Mouse (Mus musculus) midbrain, embryonic 13.5 days (tissue): ENCODE data around the gene Nrsn2. TPM values are rescaled to one million over a fixed set of nuclear protein-coding genes. Genes with fewer than 3 reads are reported as not detected.

Experiments used
- polyA plus RNA-seq: library from polyadenylated mRNA; unstranded; fragments of >200 nt; fragmentation: Nextera tagmentation; extraction: Ambion mirVana; gene quantifications from 2 replicates; pipeline ENCODE4 v1.2.1, GENCODE M21; 2015

Gene Nrsn2
- polyA plus RNA-seq, 1 experiment from 2014 or later = 26.8 TPM

Other genes with a start within 250 kb of the Nrsn2 start
- 1.0 and 1.8 TPM in 2 replicates for gene Tcf15, start 233.1 kb downstream of the Nrsn2 start, polyA plus RNA-seq
- gene Csnk2a1, start 149.8 kb downstream of the Nrsn2 start, polyA plus RNA-seq = 125 and 142 TPM in 2 replicates
- 32.2 and 36.2 TPM in 2 replicates for gene Tbc1d20, start 82.8 kb downstream of the Nrsn2 start, polyA plus RNA-seq
- gene Rbck1, start 44.0 kb downstream of the Nrsn2 start, polyA plus RNA-seq = 99.2 and 108 TPM in 2 replicates
- 0.82 and 0.89 TPM in 2 replicates for gene Trib3, start 32.6 kb downstream of the Nrsn2 start, polyA plus RNA-seq
- gene Sox12, start 21.4 kb upstream of the Nrsn2 start, polyA plus RNA-seq = 18.2 and 18.5 TPM in 2 replicates
- 21.4 and 26.4 TPM in 2 replicates for gene Zcchc3, start 38.4 kb upstream of the Nrsn2 start, polyA plus RNA-seq
- gene 6820408C15Rik, start 38.9 kb upstream of the Nrsn2 start, polyA plus RNA-seq = 0.39 and 1.7 TPM in 2 replicates
- gene Defb23, start 88.0 kb upstream of the Nrsn2 start, polyA plus RNA-seq = not detected in 2 replicates
- gene Defb20, start 100.4 kb upstream of the Nrsn2 start, polyA plus RNA-seq = not detected in 2 replicates
- gene Defb22, start 113.5 kb upstream of the Nrsn2 start, polyA plus RNA-seq = not detected in 2 replicates
- gene Defb26, start 135.1 kb upstream of the Nrsn2 start, polyA plus RNA-seq = not detected in 2 replicates
- not detected in 2 replicates for gene Defb28, start 141.6 kb upstream of the Nrsn2 start, polyA plus RNA-seq
- gene Defb29, start 163.5 kb upstream of the Nrsn2 start, polyA plus RNA-seq = not detected in 2 replicates
- not detected in 2 replicates for gene Gm17416, start 192.7 kb upstream of the Nrsn2 start, polyA plus RNA-seq
- not detected in 2 replicates for gene Defb21, start 196.1 kb upstream of the Nrsn2 start, polyA plus RNA-seq
- gene Defb19, start 203.7 kb upstream of the Nrsn2 start, polyA plus RNA-seq = not detected in 2 replicates
- not detected in 2 replicates for gene Defb45, start 222.8 kb upstream of the Nrsn2 start, polyA plus RNA-seq
- gene Defb36, start 227.7 kb upstream of the Nrsn2 start, polyA plus RNA-seq = not detected in 2 replicates
- not detected in 2 replicates for gene Defb25, start 246.4 kb upstream of the Nrsn2 start, polyA plus RNA-seq